Mouse (Mus musculus) forebrain, embryonic 16.5 days (tissue): ENCODE measurements around the gene Ndufaf3. TPM values are rescaled to one million over a fixed set of nuclear protein-coding genes. Genes with fewer than 3 reads are reported as not detected.

Experiments used
- ATAC-seq: fragments of 200-750 bp; cut with Nextera tagmentation; 2 replicates; pipeline ENCODE4 v1.8.0; 2017; ENCODE audit warnings: mild to moderate bottlenecking, moderate library complexity
- H3K27ac ChIP-seq: fragments of 300-500 bp; sonication (generic); 2 replicates; pipeline ENCODE4 v1.5.1; 2014; ENCODE audit warnings: low read length, control low read depth
- H3K27me3 ChIP-seq: fragments of 300-500 bp; sonication (generic); replicated peaks from 2 replicates; pipeline ENCODE4 v1.6.1; 2014; ENCODE audit warnings: low read length; ENCODE audit not compliant: control insufficient read depth, insufficient read depth
- H3K36me3 ChIP-seq: fragments of 300-500 bp; sonication (generic); 2 replicates; pipeline ENCODE4 v1.6.1; 2014; ENCODE audit not compliant: control insufficient read depth, insufficient read depth
- H3K4me1 ChIP-seq: fragments of 300-500 bp; sonication (generic); replicated peaks from 2 replicates; pipeline ENCODE4 v1.6.1; 2014; ENCODE audit warnings: low read length; ENCODE audit not compliant: control insufficient read depth, insufficient read depth
- H3K4me2 ChIP-seq: fragments of 300-500 bp; sonication (generic); 2 replicates; pipeline ENCODE4 v1.6.1; 2014; ENCODE audit warnings: mild to moderate bottlenecking, low read length, control low read depth
- H3K4me3 ChIP-seq: fragments of 300-500 bp; sonication (generic); replicated peaks from 2 replicates; pipeline ENCODE4 v1.5.1; 2014; ENCODE audit warnings: mild to moderate bottlenecking, low read length, control low read depth
- H3K9ac ChIP-seq: fragments of 300-500 bp; sonication (generic); replicated peaks from 2 replicates; pipeline ENCODE4 v1.6.1; 2014; ENCODE audit warnings: low read depth, low read length, control low read depth
- H3K9me3 ChIP-seq: fragments of 300-500 bp; sonication (generic); 2 replicates; pipeline ENCODE4 v1.6.1; 2016; ENCODE audit warnings: low read length; ENCODE audit not compliant: control insufficient read depth
- WGBS: fragments of 180-500 bp; shearing (Covaris S2); extraction: QIAGEN DNeasy Blood & Tissue Kit; methylation state at CpG from one replicate; pipeline ENCODE4 v1.1.7; 2014; 5-methylcytosine and 5-hydroxymethylcytosine counted together
- polyA plus RNA-seq: library from polyadenylated mRNA; unstranded; fragments of >200 nt; fragmentation: Nextera tagmentation; extraction: Ambion mirVana; gene quantifications from 2 replicates; pipeline ENCODE4 v1.2.1, GENCODE M21; 2015

The Ndufaf3 gene
- polyA plus RNA-seq, 1 experiment from 2014 or later, result 77.4 TPM

- H3K4me1 ChIP-seq, result peaks cover 50% of the 10 kb centered on the region
- no peak overlapping the region for H3K27ac ChIP-seq
- WGBS, result 90% methylated on average over 12 of the region's 12 CpGs
- H3K9me3 ChIP-seq, result no peaks in the 10 kb centered on the region
- no peak overlapping the region for H3K4me3 ChIP-seq
- H3K4me2 ChIP-seq, result no peak overlapping the region
- H3K27me3 ChIP-seq, result no peaks in the 10 kb centered on the region
- no peak overlapping the region for H3K9ac ChIP-seq
- ATAC-seq, result no peak
- peaks cover 33% of the 10 kb centered on the region for H3K36me3 ChIP-seq
Measured at GRCm38 (mm10) chr9:108574921-108575320, 7.7 kb upstream of the Ndufaf3 start.

GRCm38 (mm10) chr9:108573774-108574690 lies 6.8 kb upstream of the Ndufaf3 start:
- ATAC-seq, result no peak
- no peak overlapping the region for H3K4me3 ChIP-seq
- H3K9me3 ChIP-seq, result no peaks in the 10 kb centered on the region
- no peak overlapping the region for H3K4me2 ChIP-seq
- H3K27me3 ChIP-seq, result no peaks in the 10 kb centered on the region
- 46% methylated on average over 26 of the region's 26 CpGs for WGBS
- H3K9ac ChIP-seq, result 0 out of 2 replicates have a peak overlapping the region, but pooled peaks have one; percentile 1
- peaks cover 33% of the 10 kb centered on the region for H3K36me3 ChIP-seq
- H3K4me1 ChIP-seq, result peaks cover 51% of the 10 kb centered on the region
- H3K27ac ChIP-seq, result no peak overlapping the region

GRCm38 (mm10) chr9:108572321-108572720 lies 5.1 kb upstream of the Ndufaf3 start:
- H3K4me1 ChIP-seq, result peaks cover 54% of the 10 kb centered on the region

GRCm38 (mm10) chr9:108571401-108571973 lies 4.3 kb upstream of the Ndufaf3 start:
- no peak overlapping the region for H3K4me2 ChIP-seq
- H3K4me3 ChIP-seq, result no peak overlapping the region
- no peaks in the 10 kb centered on the region for H3K9me3 ChIP-seq
- H3K9ac ChIP-seq, result no peak overlapping the region
- no peak for ATAC-seq
- no peaks in the 10 kb centered on the region for H3K27me3 ChIP-seq
- H3K27ac ChIP-seq, result no peak overlapping the region
- 94% methylated on average over 16 of the region's 16 CpGs for WGBS
- peaks cover 45% of the 10 kb centered on the region for H3K4me1 ChIP-seq
- H3K36me3 ChIP-seq, result peaks cover 33% of the 10 kb centered on the region

More at GRCm38 (mm10) chr9:108572321-108572720, 5.1 kb upstream of the Ndufaf3 start:
- Histone ChIP-seq H3K36me3 (peaks cover 33% of the 10 kb centered on the region), H3K4me3 (no peak overlapping the region), H3K4me2 (no peak overlapping the region), H3K27me3 (no peaks in the 10 kb centered on the region), H3K9me3 (no peaks in the 10 kb centered on the region), H3K9ac (no peak overlapping the region), H3K27ac (no peak overlapping the region)
- ATAC-seq, result no peak
- WGBS, result 83% methylated on average over 10 of the region's 10 CpGs

- Histone ChIP-seq H3K4me3 (peak overlapping the region; percentile 49), H3K9ac (peak overlapping the region; percentile 48), H3K4me2 (peak overlapping the region; percentile 83), H3K36me3 (peaks cover 33% of the 10 kb centered on the region), H3K27ac (peak overlapping the region; percentile 11; the same call in 1 of the 2 replicates), H3K9me3 (no peaks in the 10 kb centered on the region), H3K27me3 (no peaks in the 10 kb centered on the region), H3K4me1 (peaks cover 47% of the 10 kb centered on the region)
- ATAC-seq, result no peak; the same call in 1 of the 2 replicates
- WGBS, result 2% methylated on average over 40 of the region's 40 CpGs
Measured at GRCm38 (mm10) chr9:108570207-108570896, 3.1 kb upstream of the Ndufaf3 start.

GRCm38 (mm10) chr9:108569381-108570206 lies 2.4 kb upstream of the Ndufaf3 start, which contains the start of gene Dalrd3:
TSS of gene Dalrd3 (plus strand) at chr9:108569886.
- peaks cover 44% of the 10 kb centered on the region for H3K4me1 ChIP-seq
- H3K9ac ChIP-seq, result peak within 1 kb of the TSS; percentile 48
- H3K27me3 ChIP-seq, result no peaks in the 10 kb centered on the region
- H3K9me3 ChIP-seq, result no peaks in the 10 kb centered on the region
- ATAC-seq, result peak; percentile 64
- H3K27ac ChIP-seq, result peak within 1 kb of the TSS; percentile 26
- H3K4me3 ChIP-seq, result peak within 1 kb of the TSS; percentile 49
- H3K4me2 ChIP-seq, result peak within 1 kb of the TSS; percentile 83
- peaks cover 30% of the 10 kb centered on the region for H3K36me3 ChIP-seq
- WGBS, result 5% methylated on average over 42 of the region's 42 CpGs

- H3K27me3 ChIP-seq, result no peaks in the 10 kb centered on the region
- peak overlapping the region; percentile 84; the same call in 1 of the 2 replicates for H3K4me2 ChIP-seq
- H3K9ac ChIP-seq, result no peak overlapping the region
- no peak for ATAC-seq
- H3K36me3 ChIP-seq, result peaks cover 33% of the 10 kb centered on the region
- 80% methylated on average over 17 of the region's 17 CpGs for WGBS
- H3K4me1 ChIP-seq, result peaks cover 38% of the 10 kb centered on the region
- no peak overlapping the region for H3K4me3 ChIP-seq
- no peak overlapping the region for H3K27ac ChIP-seq
- no peaks in the 10 kb centered on the region for H3K9me3 ChIP-seq
Measured at GRCm38 (mm10) chr9:108568511-108568921, 1.3 kb upstream of the Ndufaf3 start.

GRCm38 (mm10) chr9:108567931-108568419 lies 741 bp upstream of the Ndufaf3 start:
- ATAC-seq, result no peak

More at GRCm38 (mm10) chr9:108567931-108568419, 741 bp upstream of the Ndufaf3 start:
- Histone ChIP-seq H3K27me3 (no peaks in the 10 kb centered on the region), H3K4me3 (peak overlapping the region; percentile 64), H3K4me2 (peak overlapping the region; percentile 84), H3K36me3 (peaks cover 29% of the 10 kb centered on the region), H3K4me1 (peaks cover 38% of the 10 kb centered on the region), H3K9me3 (no peaks in the 10 kb centered on the region), H3K9ac (peak overlapping the region; percentile 72), H3K27ac (peak overlapping the region; percentile 95)
- 12% methylated on average over 18 of the region's 18 CpGs for WGBS
